Mouse (Mus musculus) limb, embryonic 12.5 days (tissue): Measurements from ENCODE around the gene Krtap1-5. TPM values are rescaled to one million over a fixed set of nuclear protein-coding genes. Genes with fewer than 3 reads are reported as not detected.

Source experiments
- ATAC-seq: fragments of 200-750 bp; cut with Nextera tagmentation; 2 replicates; pipeline ENCODE4 v1.8.0; 2017; ENCODE audit warnings: low read depth, moderate TSS enrichment; ENCODE audit not compliant: insufficient number of reproducible peaks, insufficient read depth, low FRiP score, low TSS enrichment
- H3K27ac ChIP-seq: fragments of 300-500 bp; sonication (generic); 2 replicates; pipeline ENCODE4 v1.5.1; 2016; ENCODE audit warnings: mild to moderate bottlenecking, moderate library complexity
- H3K27me3 ChIP-seq: fragments of 300-500 bp; sonication (generic); 2 replicates; pipeline ENCODE4 v1.6.1; 2016; ENCODE audit warnings: mild to moderate bottlenecking, moderate library complexity
- H3K36me3 ChIP-seq: fragments of 300-500 bp; sonication (generic); 2 replicates; pipeline ENCODE4 v1.6.1; 2016; ENCODE audit warnings: mild to moderate bottlenecking, moderate library complexity
- H3K4me1 ChIP-seq: fragments of 300-500 bp; sonication (generic); replicated peaks from 2 replicates; pipeline ENCODE4 v1.6.1; 2016
- H3K4me2 ChIP-seq: fragments of 300-500 bp; sonication (generic); 2 replicates; pipeline ENCODE4 v1.6.1; 2016; ENCODE audit warnings: mild to moderate bottlenecking, moderate library complexity
- H3K4me3 ChIP-seq: fragments of 300-500 bp; sonication (generic); replicated peaks from 2 replicates; pipeline ENCODE4 v1.5.1; 2016; ENCODE audit warnings: mild to moderate bottlenecking
- H3K9ac ChIP-seq: fragments of 300-500 bp; sonication (generic); replicated peaks from 2 replicates; pipeline ENCODE4 v1.6.1; 2016; ENCODE audit warnings: mild to moderate bottlenecking, moderate library complexity
- H3K9me3 ChIP-seq: fragments of 300-500 bp; sonication (generic); 2 replicates; pipeline ENCODE4 v1.6.1; 2016; ENCODE audit warnings: mild to moderate bottlenecking, moderate library complexity
- WGBS: fragments of 180-500 bp; shearing (Covaris S2); methylation state at CpG from one replicate; pipeline ENCODE4 v1.1.7; 2016; 5-methylcytosine and 5-hydroxymethylcytosine counted together
- polyA plus RNA-seq: library from polyadenylated mRNA; unstranded; fragments of >200 nt; fragmentation: Nextera tagmentation; extraction: Ambion mirVana; gene quantifications from 2 replicates; pipeline ENCODE4 v1.2.1, GENCODE M21; 2016

Gene Krtap1-5
- polyA plus RNA-seq, 1 experiment from 2014 or later: not detected

DNA sequence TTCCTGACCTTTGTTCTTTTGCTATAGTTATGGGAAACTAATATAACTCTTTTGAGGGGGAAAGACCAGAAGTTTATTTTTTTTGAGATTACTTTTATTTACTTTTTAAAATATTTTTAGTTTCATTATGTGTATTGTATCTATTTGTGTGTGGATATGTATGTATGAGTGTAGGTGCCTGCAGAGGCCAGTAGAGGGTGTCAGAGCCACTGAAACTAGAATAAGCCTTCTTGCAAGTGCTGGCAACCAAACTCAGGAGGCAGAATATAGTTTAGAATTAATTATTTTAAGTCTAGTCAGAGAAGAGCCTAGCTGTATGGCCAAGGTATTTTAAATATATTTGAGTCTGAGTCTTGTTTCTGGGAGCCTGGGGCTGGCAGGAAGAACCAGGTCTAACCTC, 32.9 kb downstream of the Krtap1-5 start:
- no peak overlapping the region for H3K9ac ChIP-seq
- ATAC-seq: no peak

DNA sequence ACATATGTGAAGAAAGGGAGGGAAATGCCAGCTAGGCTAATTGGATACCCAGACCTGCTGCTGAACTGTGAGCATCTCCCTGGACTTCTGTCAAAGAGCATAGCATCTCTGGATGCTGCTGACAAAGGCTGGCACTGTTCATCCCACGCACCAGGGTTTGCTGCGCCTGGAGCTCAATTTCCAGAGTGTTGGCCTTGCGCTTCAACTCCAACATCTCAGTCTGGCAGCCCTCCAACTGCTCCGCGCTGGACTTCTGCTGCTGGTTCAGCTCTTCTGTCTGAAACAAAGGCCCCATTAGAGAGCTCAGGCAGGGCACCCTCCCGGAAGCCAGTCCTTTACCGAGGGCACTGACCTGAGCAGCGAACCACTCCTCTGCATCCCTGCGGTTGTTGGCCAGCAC, 41.1 kb downstream of the Krtap1-5 start:
- Histone ChIP-seq H3K4me1 (no peaks in the 10 kb centered on the region), H3K9me3 (no peaks in the 10 kb centered on the region), H3K27me3 (no peaks in the 10 kb centered on the region; the same call in 1 of the 2 replicates), H3K4me2 (no peak overlapping the region), H3K4me3 (no peak overlapping the region), H3K27ac (no peak overlapping the region), H3K9ac (no peak overlapping the region), H3K36me3 (no peaks in the 10 kb centered on the region)
- ATAC-seq: no peak
- 85% methylated on average over 9 of the region's 9 CpGs for WGBS

More for the DNA sequence above, 32.9 kb downstream of the Krtap1-5 start:
- Histone ChIP-seq H3K4me3 (no peak overlapping the region), H3K4me1 (no peaks in the 10 kb centered on the region), H3K27me3 (no peaks in the 10 kb centered on the region), H3K9me3 (no peaks in the 10 kb centered on the region), H3K27ac (no peak overlapping the region), H3K4me2 (no peak overlapping the region), H3K36me3 (no peaks in the 10 kb centered on the region)

Other genes starting within 250 kb of the Krtap1-5 start
- not detected in 2 replicates for gene Krt26, start 243.1 kb downstream of the Krtap1-5 start, polyA plus RNA-seq
- gene Krt27, start 229.9 kb downstream of the Krtap1-5 start, polyA plus RNA-seq: not detected in 2 replicates
- gene Krt28, start 206.1 kb downstream of the Krtap1-5 start, polyA plus RNA-seq: 0.13 TPM in 1 of 2 replicates, not detected in the other
- 34.3 and 35.3 TPM in 2 replicates for gene Krt10, start 191.7 kb downstream of the Krtap1-5 start, polyA plus RNA-seq
- not detected in 2 replicates for gene Krt12, start 158.8 kb downstream of the Krtap1-5 start, polyA plus RNA-seq
- gene Krt20, start 142.9 kb downstream of the Krtap1-5 start, polyA plus RNA-seq: 0.18 and 0.42 TPM in 2 replicates
- 0.18 and 0.26 TPM in 2 replicates for gene Krt23, start 87.9 kb downstream of the Krtap1-5 start, polyA plus RNA-seq
- gene Krt39, start 59.7 kb downstream of the Krtap1-5 start, polyA plus RNA-seq: not detected in 2 replicates
- not detected in 2 replicates for gene Krt40, start 37.9 kb downstream of the Krtap1-5 start, polyA plus RNA-seq
- not detected in 2 replicates for gene Krtap3-3, start 30.2 kb downstream of the Krtap1-5 start, polyA plus RNA-seq
- not detected in 2 replicates for gene Krtap3-2, start 24.2 kb downstream of the Krtap1-5 start, polyA plus RNA-seq
- gene Gm11939, start 21.6 kb downstream of the Krtap1-5 start, polyA plus RNA-seq: not detected in 2 replicates
- gene Krtap3-1, start 14.4 kb downstream of the Krtap1-5 start, polyA plus RNA-seq: not detected in 2 replicates
- gene Krtap1-4, start 2.6 kb upstream of the Krtap1-5 start, polyA plus RNA-seq: not detected in 2 replicates
- not detected in 2 replicates for gene Krtap1-3, start 10.3 kb upstream of the Krtap1-5 start, polyA plus RNA-seq
- gene Krtap9-3, start 17.1 kb upstream of the Krtap1-5 start, polyA plus RNA-seq: not detected in 2 replicates
- gene Gm11938, start 22.3 kb upstream of the Krtap1-5 start, polyA plus RNA-seq: not detected in 2 replicates
- gene Gm11937, start 29.2 kb upstream of the Krtap1-5 start, polyA plus RNA-seq: not detected in 2 replicates
- gene Krtap2-4, start 33.8 kb upstream of the Krtap1-5 start, polyA plus RNA-seq: not detected in 2 replicates
- not detected in 2 replicates for gene Gm11562, start 39.4 kb upstream of the Krtap1-5 start, polyA plus RNA-seq
- not detected in 2 replicates for gene Krtap4-1, start 47.2 kb upstream of the Krtap1-5 start, polyA plus RNA-seq
- gene Krtap4-2, start 54.1 kb upstream of the Krtap1-5 start, polyA plus RNA-seq: not detected in 2 replicates
- not detected in 2 replicates for gene Krtap4-7, start 63.1 kb upstream of the Krtap1-5 start, polyA plus RNA-seq
- gene Gm11555, start 69.2 kb upstream of the Krtap1-5 start, polyA plus RNA-seq: not detected in 2 replicates
- gene Gm11563, start 77.9 kb upstream of the Krtap1-5 start, polyA plus RNA-seq: not detected in 2 replicates
- gene Krtap4-6, start 84.9 kb upstream of the Krtap1-5 start, polyA plus RNA-seq: not detected in 2 replicates
- not detected in 2 replicates for gene Gm14190, start 109.7 kb upstream of the Krtap1-5 start, polyA plus RNA-seq
- not detected in 2 replicates for gene Gm14180, start 153.3 kb upstream of the Krtap1-5 start, polyA plus RNA-seq
- gene Gm11595, start 191.9 kb upstream of the Krtap1-5 start, polyA plus RNA-seq: not detected in 2 replicates
- not detected in 2 replicates for gene Krtap4-8, start 199.7 kb upstream of the Krtap1-5 start, polyA plus RNA-seq
- not detected in 2 replicates for gene Krtap4-9, start 204.2 kb upstream of the Krtap1-5 start, polyA plus RNA-seq
- not detected in 2 replicates for gene Gm11596, start 212.5 kb upstream of the Krtap1-5 start, polyA plus RNA-seq
- not detected in 2 replicates for gene Gm11569, start 217.9 kb upstream of the Krtap1-5 start, polyA plus RNA-seq
- gene Gm11554, start 223.4 kb upstream of the Krtap1-5 start, polyA plus RNA-seq: not detected in 2 replicates
- not detected in 2 replicates for gene Krtap4-13, start 228.9 kb upstream of the Krtap1-5 start, polyA plus RNA-seq
- gene Gm11564, start 234.7 kb upstream of the Krtap1-5 start, polyA plus RNA-seq: not detected in 2 replicates